Mouse (Mus musculus) midbrain, embryonic 12.5 days (tissue): Measurements from ENCODE around the gene Taf7l. TPM values are rescaled to one million over a fixed set of nuclear protein-coding genes. Genes with fewer than 3 reads are reported as not detected.
A peak's percentile ranks its signal among the peaks of the same experiment; 100 is the strongest.

Experiments used
- ATAC-seq: fragments of 200-750 bp; cut with Nextera tagmentation; 2 replicates; pipeline ENCODE4 v1.8.0; 2017; ENCODE audit warnings: low read depth, moderate TSS enrichment, moderate library complexity; ENCODE audit not compliant: low FRiP score
- H3K27ac ChIP-seq: fragments of 300-500 bp; sonication (generic); replicated peaks from 2 replicates; pipeline ENCODE4 v1.5.1; 2016; ENCODE audit warnings: mild to moderate bottlenecking
- H3K27me3 ChIP-seq: fragments of 300-500 bp; sonication (generic); 2 replicates; pipeline ENCODE4 v1.6.1; 2016; ENCODE audit warnings: mild to moderate bottlenecking
- H3K36me3 ChIP-seq: fragments of 300-500 bp; sonication (generic); 2 replicates; pipeline ENCODE4 v1.6.1; 2016
- H3K4me1 ChIP-seq: fragments of 300-500 bp; sonication (generic); 2 replicates; pipeline ENCODE4 v1.6.1; 2016
- H3K4me2 ChIP-seq: fragments of 300-500 bp; sonication (generic); replicated peaks from 2 replicates; pipeline ENCODE4 v1.6.1; 2016; ENCODE audit warnings: mild to moderate bottlenecking, moderate library complexity
- H3K4me3 ChIP-seq: fragments of 300-500 bp; sonication (generic); 2 replicates; pipeline ENCODE4 v1.5.1; 2016; ENCODE audit warnings: mild to moderate bottlenecking
- H3K9ac ChIP-seq: fragments of 300-500 bp; sonication (generic); replicated peaks from 2 replicates; pipeline ENCODE4 v1.6.1; 2016; ENCODE audit warnings: mild to moderate bottlenecking, moderate library complexity
- H3K9me3 ChIP-seq: fragments of 300-500 bp; sonication (generic); 2 replicates; pipeline ENCODE4 v1.6.1; 2016; ENCODE audit warnings: mild to moderate bottlenecking
- WGBS: fragments of 180-500 bp; shearing (Covaris S2); methylation state at CpG from one replicate; pipeline ENCODE4 v1.1.7; 2016; 5-methylcytosine and 5-hydroxymethylcytosine counted together
- polyA plus RNA-seq: library from polyadenylated mRNA; unstranded; fragments of >200 nt; fragmentation: Nextera tagmentation; extraction: Ambion mirVana; gene quantifications from 2 replicates; pipeline ENCODE4 v1.2.1, GENCODE M21; 2016

The Taf7l gene
- polyA plus RNA-seq = not detected in 2 replicates

- ATAC-seq = no peak
- Histone ChIP-seq H3K9me3 (peaks cover 15% of the 10 kb centered on the region), H3K4me1 (no peaks in the 10 kb centered on the region), H3K27ac (no peak within 1 kb of the TSS), H3K9ac (no peak within 1 kb of the TSS), H3K36me3 (no peaks in the 10 kb centered on the region), H3K27me3 (no peaks in the 10 kb centered on the region; the same call in 1 of the 2 replicates), H3K4me2 (no peak within 1 kb of the TSS), H3K4me3 (no peak within 1 kb of the TSS)
- 89% methylated on average over 25 of the region's 25 CpGs for WGBS
Observed at GRCm38 (mm10) chrX:134476290-134476689, at the start of gene Taf7l. Gene Taf7l, minus strand, starts transcription at chrX:134476490.

GRCm38 (mm10) chrX:134525260-134525659, 49.0 kb upstream of the Taf7l start:
- H3K4me1 ChIP-seq = no peaks in the 10 kb centered on the region
- no peak overlapping the region for H3K27ac ChIP-seq
- no peak overlapping the region for H3K9ac ChIP-seq
- no peak for ATAC-seq
- no peak overlapping the region for H3K4me2 ChIP-seq
- H3K9me3 ChIP-seq = no peaks in the 10 kb centered on the region
- no peaks in the 10 kb centered on the region for H3K27me3 ChIP-seq
- H3K4me3 ChIP-seq = no peak overlapping the region
- no peaks in the 10 kb centered on the region for H3K36me3 ChIP-seq
- 85% methylated on average over 4 of the region's 4 CpGs for WGBS

- Histone ChIP-seq H3K27ac (no peak overlapping the region), H3K9ac (no peak overlapping the region), H3K4me1 (no peaks in the 10 kb centered on the region), H3K36me3 (no peaks in the 10 kb centered on the region), H3K4me3 (no peak overlapping the region), H3K4me2 (no peak overlapping the region), H3K9me3 (no peaks in the 10 kb centered on the region), H3K27me3 (no peaks in the 10 kb centered on the region)
- 77% methylated on average over 4 of the region's 4 CpGs for WGBS
- ATAC-seq = no peak
Observed at GRCm38 (mm10) chrX:134523772-134524171, 47.5 kb upstream of the Taf7l start.

GRCm38 (mm10) chrX:134509473-134509872, 33.2 kb upstream of the Taf7l start:
- H3K4me3 ChIP-seq = no peak overlapping the region
- no peaks in the 10 kb centered on the region; the same call in 1 of the 2 replicates for H3K27me3 ChIP-seq
- no peak overlapping the region for H3K4me2 ChIP-seq
- H3K4me1 ChIP-seq = no peaks in the 10 kb centered on the region
- H3K36me3 ChIP-seq = no peaks in the 10 kb centered on the region
- no peak overlapping the region for H3K27ac ChIP-seq
- H3K9ac ChIP-seq = no peak overlapping the region
- no peak for ATAC-seq
- WGBS = 50% methylated on average over 1 of the region's 2 CpGs
- no peaks in the 10 kb centered on the region for H3K9me3 ChIP-seq

- Histone ChIP-seq H3K27me3 (no peaks in the 10 kb centered on the region), H3K9me3 (no peaks in the 10 kb centered on the region), H3K36me3 (no peaks in the 10 kb centered on the region), H3K4me1 (no peaks in the 10 kb centered on the region), H3K4me2 (no peak overlapping the region), H3K9ac (no peak overlapping the region), H3K4me3 (no peak overlapping the region), H3K27ac (no peak overlapping the region)
- ATAC-seq = no peak
- 66% methylated on average over 6 of the region's 6 CpGs for whole genome bisulfite sequencing
Observed at GRCm38 (mm10) chrX:134507977-134508376, 31.7 kb upstream of the Taf7l start.

GRCm38 (mm10) chrX:134500651-134501050, 24.4 kb upstream of the Taf7l start:
- Histone ChIP-seq H3K4me1 (no peaks in the 10 kb centered on the region), H3K27ac (no peak overlapping the region), H3K9me3 (no peaks in the 10 kb centered on the region), H3K9ac (no peak overlapping the region), H3K36me3 (no peaks in the 10 kb centered on the region), H3K4me2 (no peak overlapping the region), H3K27me3 (no peaks in the 10 kb centered on the region), H3K4me3 (no peak overlapping the region)
- ATAC-seq = no peak
- WGBS = 84% methylated on average over 8 of the region's 8 CpGs

GRCm38 (mm10) chrX:134481720-134482119, 5.4 kb upstream of the Taf7l start:
- ATAC-seq = no peak
- no peaks in the 10 kb centered on the region for H3K4me1 ChIP-seq
- WGBS = 67% methylated on average over 3 of the region's 3 CpGs

GRCm38 (mm10) chrX:134474988-134475710, 1.1 kb downstream of the Taf7l start:
- Histone ChIP-seq H3K4me3 (no peak overlapping the region), H3K36me3 (no peaks in the 10 kb centered on the region), H3K27me3 (no peaks in the 10 kb centered on the region; the same call in 1 of the 2 replicates), H3K9me3 (peaks cover 15% of the 10 kb centered on the region), H3K27ac (no peak overlapping the region), H3K4me1 (no peaks in the 10 kb centered on the region), H3K9ac (no peak overlapping the region), H3K4me2 (no peak overlapping the region)
- ATAC-seq = peak; percentile 44; the same call in 1 of the 2 replicates
- 72% methylated on average over 56 of the region's 67 CpGs for WGBS

More at GRCm38 (mm10) chrX:134481720-134482119, 5.4 kb upstream of the Taf7l start:
- Histone ChIP-seq H3K4me3 (no peak overlapping the region), H3K27ac (no peak overlapping the region), H3K9ac (no peak overlapping the region), H3K9me3 (no peaks in the 10 kb centered on the region), H3K36me3 (no peaks in the 10 kb centered on the region), H3K27me3 (no peaks in the 10 kb centered on the region), H3K4me2 (no peak overlapping the region)

GRCm38 (mm10) chrX:134427307-134427706, 49.0 kb downstream of the Taf7l start:
- no peak overlapping the region for H3K27ac ChIP-seq
- H3K4me3 ChIP-seq = no peak overlapping the region
- H3K36me3 ChIP-seq = no peaks in the 10 kb centered on the region
- ATAC-seq = no peak
- H3K9ac ChIP-seq = no peak overlapping the region
- H3K4me1 ChIP-seq = no peaks in the 10 kb centered on the region
- H3K9me3 ChIP-seq = no peaks in the 10 kb centered on the region
- no peak overlapping the region for H3K4me2 ChIP-seq
- 71% methylated on average over 3 of the region's 3 CpGs for WGBS
- H3K27me3 ChIP-seq = no peaks in the 10 kb centered on the region

- Histone ChIP-seq H3K4me1 (no peaks in the 10 kb centered on the region), H3K27ac (no peak overlapping the region), H3K36me3 (no peaks in the 10 kb centered on the region), H3K27me3 (no peaks in the 10 kb centered on the region), H3K9me3 (no peaks in the 10 kb centered on the region), H3K4me2 (no peak overlapping the region), H3K9ac (no peak overlapping the region), H3K4me3 (no peak overlapping the region)
- WGBS = 60% methylated on average over 6 of the region's 6 CpGs
- ATAC-seq = no peak
Observed at GRCm38 (mm10) chrX:134426819-134427218, 49.5 kb downstream of the Taf7l start.

- Histone ChIP-seq H3K4me3 (no peak overlapping the region), H3K9me3 (no peaks in the 10 kb centered on the region), H3K36me3 (no peaks in the 10 kb centered on the region), H3K4me2 (no peak overlapping the region), H3K27me3 (no peaks in the 10 kb centered on the region), H3K9ac (no peak overlapping the region), H3K4me1 (no peaks in the 10 kb centered on the region), H3K27ac (no peak overlapping the region)
- 77% methylated on average over 10 of the region's 10 CpGs for WGBS
- no peak for ATAC-seq
Observed at GRCm38 (mm10) chrX:134425798-134426197, 50.5 kb downstream of the Taf7l start.

- ATAC-seq = no peak
- Histone ChIP-seq H3K9me3 (no peaks in the 10 kb centered on the region), H3K4me1 (no peaks in the 10 kb centered on the region), H3K4me3 (no peak overlapping the region), H3K27ac (no peak overlapping the region), H3K27me3 (no peaks in the 10 kb centered on the region), H3K36me3 (no peaks in the 10 kb centered on the region), H3K4me2 (no peak overlapping the region), H3K9ac (no peak overlapping the region)
- WGBS = 92% methylated on average over 5 of the region's 5 CpGs
Observed at GRCm38 (mm10) chrX:134424263-134424662, 52.0 kb downstream of the Taf7l start.

- H3K9ac ChIP-seq = no peak overlapping the region
- 86% methylated on average over 5 of the region's 5 CpGs for WGBS
- no peaks in the 10 kb centered on the region for H3K9me3 ChIP-seq
- no peaks in the 10 kb centered on the region for H3K27me3 ChIP-seq
- no peak overlapping the region for H3K27ac ChIP-seq
- H3K36me3 ChIP-seq = no peaks in the 10 kb centered on the region
- no peak overlapping the region for H3K4me3 ChIP-seq
- ATAC-seq = no peak
- no peak overlapping the region for H3K4me2 ChIP-seq
- H3K4me1 ChIP-seq = no peaks in the 10 kb centered on the region
Observed at GRCm38 (mm10) chrX:134420097-134420496, 56.2 kb downstream of the Taf7l start.
